Mouse (Mus musculus) heart, embryonic 16.5 days (tissue): ENCODE measurements around the gene Fbxo44. TPM values are rescaled to one million over a fixed set of nuclear protein-coding genes. Genes with fewer than 3 reads are reported as not detected.
"Not testable (repeated sequence)": the region's sequence is repeated elsewhere in the genome, so short reads cannot be mapped to it uniquely, and the experiment has no call there.

Source experiments
- ATAC-seq: fragments of 200-750 bp; cut with Nextera tagmentation; replicated peaks from 2 replicates; pipeline ENCODE4 v1.8.0; 2017; ENCODE audit warnings: moderate number of reproducible peaks; ENCODE audit not compliant: insufficient read depth, low FRiP score; ENCODE audit errors: extremely low read depth
- H3K27ac ChIP-seq: fragments of 300-500 bp; sonication (generic); 2 replicates; pipeline ENCODE4 v1.5.1; 2014; ENCODE audit warnings: mild to moderate bottlenecking, low read length, control low read depth, moderate library complexity
- H3K27me3 ChIP-seq: fragments of 300-500 bp; sonication (generic); 2 replicates; pipeline ENCODE4 v1.6.1; 2014; ENCODE audit warnings: low read length, mixed read lengths; ENCODE audit not compliant: control insufficient read depth, insufficient read depth
- H3K36me3 ChIP-seq: fragments of 300-500 bp; sonication (generic); 2 replicates; pipeline ENCODE4 v1.6.1; 2014; ENCODE audit not compliant: control insufficient read depth, insufficient read depth
- H3K4me1 ChIP-seq: fragments of 300-500 bp; sonication (generic); 2 replicates; pipeline ENCODE4 v1.6.1; 2014; ENCODE audit warnings: low read length, mixed read lengths; ENCODE audit not compliant: control insufficient read depth, insufficient read depth
- H3K4me2 ChIP-seq: fragments of 300-500 bp; sonication (generic); 2 replicates; pipeline ENCODE4 v1.6.1; 2014; ENCODE audit warnings: low read depth, mild to moderate bottlenecking, control low read depth, low read length
- H3K4me3 ChIP-seq: fragments of 300-500 bp; sonication (generic); 2 replicates; pipeline ENCODE4 v1.5.1; 2014; ENCODE audit warnings: mild to moderate bottlenecking, control low read depth, low read length
- H3K9ac ChIP-seq: fragments of 300-500 bp; sonication (generic); 2 replicates; pipeline ENCODE4 v1.6.1; 2014; ENCODE audit warnings: low read length, control low read depth
- H3K9me3 ChIP-seq: fragments of 300-500 bp; sonication (generic); replicated peaks from 2 replicates; pipeline ENCODE4 v1.6.1; 2016; ENCODE audit warnings: low read length; ENCODE audit not compliant: control insufficient read depth
- WGBS: fragments of 180-500 bp; shearing (Covaris S2); extraction: QIAGEN DNeasy Blood & Tissue Kit; methylation state at CpG from one replicate; pipeline ENCODE4 v1.1.7; 2014; 5-methylcytosine and 5-hydroxymethylcytosine counted together
- polyA plus RNA-seq: library from polyadenylated mRNA; unstranded; fragments of >200 nt; fragmentation: Nextera tagmentation; extraction: Ambion mirVana; gene quantifications from 2 replicates; pipeline ENCODE4 v1.2.1, GENCODE M21; 2015

The Fbxo44 gene
- polyA plus RNA-seq, 1 experiment from 2014 or later = 32.4 TPM

DNA sequence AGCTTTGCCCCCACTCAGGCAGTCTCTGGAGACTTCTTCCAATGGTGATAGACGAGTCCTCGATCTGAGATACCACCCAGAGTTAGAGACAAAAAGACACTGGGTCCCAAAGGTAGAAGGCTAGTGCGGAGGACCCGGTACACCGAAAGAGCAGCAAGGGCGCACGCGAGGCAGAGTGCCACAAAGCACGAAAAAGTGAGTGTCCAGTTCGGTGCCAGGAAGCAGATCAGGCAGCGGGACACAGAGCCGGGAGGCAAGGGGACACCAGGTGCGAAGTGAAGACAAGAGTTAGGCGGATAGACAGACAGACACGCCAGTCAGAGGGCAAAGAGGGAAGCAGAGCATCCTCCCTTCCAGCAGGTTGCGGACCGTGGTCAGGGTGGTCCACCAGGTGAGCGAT is 30.1 kb downstream of the Fbxo44 start, which contains the start of gene Mad2l2:
Mad2l2 (plus strand) TSS at position 252 of the 400 bp plus-strand sequence.
- Histone ChIP-seq H3K4me2 (peak within 1 kb of the TSS; percentile 92), H3K9me3 (no peaks in the 10 kb centered on the region), H3K27ac (no peak within 1 kb of the TSS), H3K9ac (peak within 1 kb of the TSS; percentile 60; the same call in 1 of the 2 replicates), H3K4me3 (peak within 1 kb of the TSS; percentile 61), H3K4me1 (peaks cover 3% of the 10 kb centered on the region; the same call in 1 of the 2 replicates), H3K36me3 (no peaks in the 10 kb centered on the region), H3K27me3 (peaks cover 56% of the 10 kb centered on the region)
- no peak for ATAC-seq
- whole genome bisulfite sequencing = under 1% methylated on average over 18 of the region's 18 CpGs

DNA sequence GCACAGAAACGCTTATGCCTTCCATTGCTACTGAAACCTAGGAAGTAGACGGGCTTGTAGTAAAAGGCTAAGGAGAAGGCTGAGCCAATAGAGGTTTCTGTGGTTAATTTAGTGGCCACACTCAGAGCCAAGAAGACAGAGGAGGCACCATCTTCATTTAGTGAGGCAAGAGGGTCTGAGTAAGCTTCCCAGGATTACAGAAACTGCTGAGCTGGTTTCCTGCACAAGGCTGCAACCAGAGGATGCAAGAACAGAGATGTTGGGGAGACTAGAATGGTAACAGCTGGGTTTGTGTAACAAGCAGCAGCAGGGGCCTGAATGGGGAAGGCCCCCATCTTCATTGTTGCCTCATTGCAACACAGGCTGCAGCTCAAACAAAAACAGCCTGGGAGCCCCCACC is 31.6 kb downstream of the Fbxo44 start:
- H3K9me3 ChIP-seq = no peaks in the 10 kb centered on the region
- H3K4me2 ChIP-seq = no peak overlapping the region
- no peak overlapping the region for H3K27ac ChIP-seq
- peaks cover 55% of the 10 kb centered on the region for H3K27me3 ChIP-seq
- H3K9ac ChIP-seq = no peak overlapping the region
- 38% methylated on average over 2 of the region's 2 CpGs for WGBS
- no peaks in the 10 kb centered on the region for H3K36me3 ChIP-seq
- no peak for ATAC-seq
- no peak overlapping the region for H3K4me3 ChIP-seq
- H3K4me1 ChIP-seq = peaks cover 3% of the 10 kb centered on the region; the same call in 1 of the 2 replicates

DNA sequence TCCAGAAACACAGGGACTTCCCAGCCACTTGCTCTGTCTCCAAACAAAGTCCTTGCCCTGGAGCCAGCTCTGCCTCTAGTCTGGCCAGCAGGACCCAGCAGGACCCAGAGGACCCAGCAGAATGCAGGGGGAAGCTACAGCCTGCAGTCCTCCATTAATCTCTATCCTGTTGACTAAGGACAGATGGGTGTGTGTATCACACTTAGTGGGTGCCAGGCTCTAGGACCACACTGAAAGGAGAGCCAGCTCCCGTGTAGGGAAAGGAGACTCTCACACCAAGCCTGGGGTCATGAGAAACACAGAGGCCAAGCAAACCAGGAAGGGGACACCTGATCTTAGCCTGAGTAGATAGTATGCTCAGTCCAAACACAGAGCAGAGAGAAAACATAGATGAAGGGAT is 32.0 kb downstream of the Fbxo44 start:
- Histone ChIP-seq H3K36me3 (no peaks in the 10 kb centered on the region), H3K4me3 (no peak overlapping the region), H3K27ac (no peak overlapping the region), H3K9ac (no peak overlapping the region), H3K4me2 (no peak overlapping the region), H3K4me1 (peaks cover 3% of the 10 kb centered on the region; the same call in 1 of the 2 replicates), H3K27me3 (peaks cover 55% of the 10 kb centered on the region), H3K9me3 (no peaks in the 10 kb centered on the region)
- 28% methylated on average over 1 of the region's 1 CpGs for WGBS
- ATAC-seq = no peak

DNA sequence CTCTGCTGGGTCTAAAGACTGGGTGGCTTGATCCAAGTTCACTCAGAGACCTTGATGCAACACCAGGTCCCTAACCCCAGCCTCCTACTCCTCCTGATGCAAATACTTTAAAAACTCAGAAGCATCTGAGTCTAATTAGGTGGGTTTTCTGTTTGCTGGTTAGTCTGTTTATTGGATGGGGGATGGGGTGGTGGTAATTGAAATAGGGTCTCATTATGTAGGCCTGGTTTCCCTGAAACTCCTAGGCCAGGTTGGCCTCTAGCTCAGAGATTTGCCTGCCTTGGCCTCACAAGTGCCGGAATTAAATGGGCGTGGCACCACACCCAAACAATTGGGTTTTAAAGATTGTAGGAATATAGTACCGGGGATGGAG is 37.6 kb downstream of the Fbxo44 start:
- Histone ChIP-seq H3K4me2 (no peak overlapping the region), H3K27ac (no peak overlapping the region), H3K9me3 (no peaks in the 10 kb centered on the region), H3K9ac (no peak overlapping the region), H3K4me1 (no peaks in the 10 kb centered on the region), H3K36me3 (no peaks in the 10 kb centered on the region), H3K4me3 (no peak overlapping the region), H3K27me3 (peaks cover 5% of the 10 kb centered on the region; the same call in 1 of the 2 replicates)
- ATAC-seq = no peak
- WGBS = 79% methylated on average over 3 of the region's 3 CpGs

DNA sequence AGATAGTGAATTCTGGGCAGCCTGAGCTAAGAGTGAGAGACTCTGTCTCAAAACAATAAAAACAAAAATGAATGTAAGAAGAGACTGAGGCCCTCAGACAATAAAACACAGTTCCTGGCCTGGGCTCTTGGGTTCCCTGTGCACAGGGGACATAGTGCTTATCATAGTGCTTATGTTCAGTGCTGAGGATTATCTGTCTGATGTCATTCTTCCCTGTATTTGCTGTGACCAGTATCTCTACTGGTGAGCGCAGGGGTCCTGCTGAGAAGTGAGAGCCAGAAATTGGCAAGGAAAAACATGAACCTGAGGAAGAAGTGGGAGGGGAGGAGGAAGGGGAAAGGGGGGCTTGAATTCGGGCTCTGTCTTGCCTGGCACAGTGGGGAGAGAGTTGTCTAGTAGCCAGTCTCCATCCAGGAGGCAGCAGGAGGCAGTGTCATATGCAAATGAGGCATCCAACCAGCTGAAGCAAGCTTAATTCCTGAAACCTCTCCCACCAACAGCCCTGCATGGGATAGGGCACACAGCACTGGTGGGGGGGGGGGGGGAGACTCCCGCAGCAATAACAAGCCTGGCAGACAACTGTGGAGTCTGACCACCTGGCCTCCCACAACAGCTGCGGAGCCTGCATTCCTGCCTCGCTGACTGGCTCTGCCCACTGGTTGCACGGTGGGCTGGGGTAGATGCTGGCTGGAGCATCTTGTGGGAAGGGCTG is 38.1 kb downstream of the Fbxo44 start:
- ATAC-seq = no peak
- no peaks in the 10 kb centered on the region for H3K4me1 ChIP-seq
- 0 out of 2 replicates have a peak, but pooled peaks cover 3% of the 10 kb centered on the region for H3K9me3 ChIP-seq
- H3K27me3 ChIP-seq = peaks cover 2% of the 10 kb centered on the region; the same call in 1 of the 2 replicates
- WGBS = 20% methylated on average over 5 of the region's 6 CpGs
- H3K9ac ChIP-seq = no peak overlapping the region
- no peak overlapping the region for H3K4me2 ChIP-seq
- H3K4me3 ChIP-seq = no peak overlapping the region
- no peak overlapping the region for H3K27ac ChIP-seq
- no peaks in the 10 kb centered on the region for H3K36me3 ChIP-seq

DNA sequence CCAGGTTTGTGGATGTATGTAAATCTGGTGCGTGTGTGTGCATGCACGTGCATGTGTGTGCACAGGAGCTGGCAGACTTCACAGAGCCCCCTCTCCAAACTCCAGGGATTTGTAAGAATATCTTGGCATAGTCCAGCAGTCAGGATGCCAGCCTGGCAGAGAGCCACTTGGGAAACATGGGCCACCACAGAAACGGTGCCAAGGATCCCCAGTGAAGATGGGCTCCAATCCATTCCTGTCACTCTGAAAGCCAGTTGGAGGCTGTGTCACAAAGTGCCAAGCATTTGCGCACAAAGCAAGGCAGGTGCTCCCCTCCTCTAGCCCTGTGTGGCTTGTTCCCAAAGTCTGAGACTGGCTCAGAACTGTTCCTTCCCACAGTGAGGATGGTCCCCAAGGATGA is 38.9 kb downstream of the Fbxo44 start:
- 76% methylated on average over 4 of the region's 4 CpGs for WGBS
- Histone ChIP-seq H3K27me3 (peaks cover 2% of the 10 kb centered on the region; the same call in 1 of the 2 replicates), H3K9me3 (0 out of 2 replicates have a peak, but pooled peaks cover 5% of the 10 kb centered on the region), H3K4me1 (no peaks in the 10 kb centered on the region), H3K36me3 (no peaks in the 10 kb centered on the region), H3K4me2 (no peak overlapping the region), H3K9ac (no peak overlapping the region), H3K27ac (no peak overlapping the region), H3K4me3 (no peak overlapping the region)
- ATAC-seq = no peak

DNA sequence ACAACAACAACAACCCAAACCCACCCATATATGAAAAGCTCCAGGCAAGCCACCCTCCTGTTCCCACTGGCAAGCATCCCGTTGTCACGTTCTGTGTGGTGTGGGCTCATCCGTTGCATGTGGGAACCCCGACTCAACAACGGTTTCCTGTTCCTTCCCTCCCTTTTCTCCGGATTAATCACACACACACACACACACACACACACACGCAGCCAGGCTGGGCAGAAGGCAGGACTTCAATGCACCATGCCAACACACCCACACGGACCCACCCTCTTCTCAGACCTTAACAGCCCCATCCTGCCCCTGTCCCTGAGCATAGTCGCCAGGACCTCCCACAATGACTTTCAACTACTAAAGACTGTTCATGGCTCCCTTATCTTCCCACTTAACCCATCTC is 39.7 kb downstream of the Fbxo44 start:
- no peak overlapping the region for H3K9ac ChIP-seq
- no peak for ATAC-seq
- no peaks in the 10 kb centered on the region for H3K4me1 ChIP-seq
- no peak overlapping the region for H3K4me3 ChIP-seq
- H3K27me3 ChIP-seq = 0 out of 2 replicates have a peak, but pooled peaks cover 2% of the 10 kb centered on the region
- 67% methylated on average over 9 of the region's 9 CpGs for WGBS
- H3K36me3 ChIP-seq = no peaks in the 10 kb centered on the region
- no peak overlapping the region for H3K4me2 ChIP-seq
- H3K27ac ChIP-seq = no peak overlapping the region
- H3K9me3 ChIP-seq = 0 out of 2 replicates have a peak, but pooled peaks cover 5% of the 10 kb centered on the region

DNA sequence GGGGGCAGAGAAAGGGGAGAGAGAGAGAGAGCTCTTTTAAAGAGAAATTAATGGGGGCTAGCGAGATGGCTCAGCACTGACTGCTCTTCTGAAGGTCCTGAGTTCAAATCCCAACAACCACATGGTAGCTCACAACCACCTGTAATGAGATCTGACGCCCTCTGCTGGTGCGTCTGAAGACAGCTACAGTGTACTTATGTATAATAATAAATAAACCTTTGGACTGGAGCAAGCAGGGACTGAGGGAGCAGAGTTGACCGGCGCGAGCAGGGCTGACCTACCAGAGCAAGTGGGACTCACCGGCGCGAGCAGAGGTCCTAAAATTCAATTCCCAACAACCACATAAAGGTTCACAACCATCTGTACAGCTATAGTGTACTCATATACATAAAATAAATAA is 40.7 kb downstream of the Fbxo44 start:
- H3K9ac ChIP-seq, H3K9me3 ChIP-seq, H3K4me3 ChIP-seq, H3K27me3 ChIP-seq, ATAC-seq, H3K4me2 ChIP-seq, H3K36me3 ChIP-seq, H3K4me1 ChIP-seq, H3K27ac ChIP-seq: not testable (repeated sequence)
- 82% methylated on average over 9 of the region's 9 CpGs for WGBS

DNA sequence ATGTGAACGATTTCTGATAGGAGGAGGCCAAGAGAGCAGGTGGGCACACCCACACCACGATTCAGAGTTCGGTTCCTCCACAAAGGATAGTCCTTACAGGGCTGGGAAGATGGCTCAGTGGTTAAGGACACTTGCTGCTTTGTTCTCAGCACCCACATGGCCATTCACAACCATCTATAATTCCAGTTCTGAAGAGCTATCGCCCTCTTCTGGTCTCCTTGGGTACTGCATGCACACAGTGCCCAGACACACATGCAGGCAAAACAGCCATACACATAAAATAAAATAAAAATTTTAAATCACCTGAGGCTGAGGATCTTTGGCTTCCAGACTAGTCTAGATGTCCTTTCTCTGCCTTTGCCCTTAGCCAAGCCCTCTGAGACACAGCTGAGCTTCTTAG is 42.9 kb downstream of the Fbxo44 start:
- Histone ChIP-seq H3K4me3 (no peak overlapping the region), H3K4me1 (no peaks in the 10 kb centered on the region; the same call in 1 of the 2 replicates), H3K4me2 (no peak overlapping the region), H3K27ac (no peak overlapping the region), H3K36me3 (no peaks in the 10 kb centered on the region), H3K9ac (no peak overlapping the region), H3K9me3 (0 out of 2 replicates have a peak, but pooled peaks cover 5% of the 10 kb centered on the region), H3K27me3 (0 out of 2 replicates have a peak, but pooled peaks cover 4% of the 10 kb centered on the region)
- no peak for ATAC-seq
- WGBS = 74% methylated on average over 4 of the region's 4 CpGs
